Mouse (Mus musculus): ENCODE data around the gene Abhd15. TPM values are rescaled to one million over a fixed set of nuclear protein-coding genes. Genes with fewer than 3 reads are reported as not detected.

The Abhd15 gene
- total RNA-seq (2022), result 1 to 10 TPM; 1.7 to 3.2 (median 2.2) TPM

DNA sequence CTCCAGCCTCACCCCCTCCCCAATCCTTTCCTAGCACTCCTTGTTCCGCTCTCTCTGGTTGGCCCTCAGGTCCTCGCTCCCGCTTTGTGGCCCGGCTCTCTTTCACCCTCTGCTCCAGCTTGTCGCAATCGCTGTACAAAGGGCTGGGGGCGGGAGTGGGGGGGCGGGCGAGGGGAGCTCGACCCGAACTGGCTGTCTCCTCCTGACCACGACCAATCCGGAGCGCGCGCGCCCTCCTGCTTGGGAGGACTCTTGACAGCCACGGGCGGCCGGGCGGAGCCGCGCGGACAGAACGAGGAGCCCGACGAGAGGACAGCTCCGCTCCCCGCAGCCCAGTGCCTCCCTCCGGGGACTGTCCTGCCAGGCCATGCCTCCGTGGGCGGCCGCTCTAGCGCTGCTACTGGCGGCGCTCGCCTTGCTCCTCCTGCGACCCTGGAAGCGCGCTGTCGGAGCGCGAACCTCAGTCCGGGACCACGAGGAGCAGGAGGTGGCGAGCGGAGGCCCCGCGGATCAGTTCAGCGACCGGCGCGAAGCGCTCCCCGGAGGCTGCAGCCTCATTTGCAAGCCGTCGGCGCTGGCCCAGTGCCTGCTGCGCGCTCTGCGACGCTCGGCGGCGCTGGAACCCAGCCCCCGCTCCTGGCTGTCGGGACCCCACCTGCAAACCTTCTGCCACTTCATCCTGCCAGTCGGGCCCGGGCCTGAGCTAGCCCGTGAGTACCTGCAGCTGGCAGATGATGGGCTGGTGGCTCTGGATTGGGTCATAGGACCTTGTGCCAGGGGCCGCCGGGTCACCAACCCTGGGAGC lies at the start of gene Abhd15:
Abhd15 (plus strand) TSS at position 290 of the 805 bp plus-strand sequence.
- DNase-seq (ENCODE audit: low spot score), result peak; percentile 69

DNA sequence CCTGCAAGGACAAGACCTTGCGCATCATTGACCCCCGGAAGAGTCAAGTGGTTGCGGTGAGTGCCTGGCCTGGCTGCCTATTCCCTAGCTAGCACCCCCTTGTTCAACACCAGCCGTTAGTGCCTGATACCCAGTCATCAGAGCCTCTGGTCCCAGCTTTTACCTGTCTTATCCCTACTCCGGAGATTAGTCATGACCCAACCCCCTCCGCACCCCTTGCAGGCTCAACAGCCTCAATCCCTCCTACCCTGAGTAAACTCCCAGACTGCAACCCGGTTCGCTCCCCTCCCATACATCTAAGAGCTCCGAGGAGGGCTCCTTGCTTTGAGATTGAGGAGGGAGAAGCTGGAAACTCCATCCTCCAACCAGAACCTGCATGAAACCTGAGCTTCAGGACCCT lies 48.4 kb upstream of the Abhd15 start:
- DNase-seq (ENCODE audit: low spot score), result no peak

DNA sequence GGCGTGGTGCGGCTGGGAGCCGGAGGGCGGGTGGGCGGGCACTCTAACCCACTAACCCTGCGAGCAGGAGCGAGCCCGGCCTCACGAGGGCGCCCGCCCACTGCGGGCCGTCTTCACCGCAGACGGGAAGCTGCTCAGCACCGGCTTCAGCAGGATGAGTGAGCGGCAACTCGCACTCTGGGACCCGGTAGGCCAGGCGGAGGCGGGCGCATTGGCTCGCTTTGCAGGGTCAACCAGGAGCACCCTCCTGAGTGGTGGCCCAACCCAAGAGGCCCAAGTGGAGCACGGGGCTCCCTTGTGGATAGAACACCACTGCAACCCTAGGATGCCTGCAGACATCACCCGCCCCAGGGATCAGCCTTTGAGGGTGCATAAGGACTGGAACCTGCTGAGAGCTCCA lies 47.8 kb upstream of the Abhd15 start:
- no peak for DNase-seq (ENCODE audit: low spot score)

DNA sequence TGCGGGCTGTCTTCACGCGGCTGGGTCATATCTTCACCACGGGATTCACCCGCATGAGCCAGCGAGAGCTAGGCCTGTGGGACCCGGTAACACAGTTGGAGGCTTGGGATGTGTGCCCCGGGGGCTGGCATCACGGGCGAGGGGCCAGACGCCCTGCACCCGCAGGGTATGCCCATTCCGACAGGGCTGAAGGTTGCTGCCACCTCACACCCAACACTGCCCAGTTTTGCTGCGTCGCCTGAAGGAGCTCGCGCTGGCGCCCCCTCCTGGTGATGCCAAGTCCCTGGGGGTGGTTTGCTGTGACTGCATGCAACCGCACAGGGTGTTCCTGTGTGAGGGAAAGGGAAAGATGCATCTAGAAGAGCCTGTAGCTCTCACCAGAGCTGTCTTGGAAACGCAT lies 47.1 kb upstream of the Abhd15 start:
- DNase-seq (ENCODE audit: low spot score), result no peak

DNA sequence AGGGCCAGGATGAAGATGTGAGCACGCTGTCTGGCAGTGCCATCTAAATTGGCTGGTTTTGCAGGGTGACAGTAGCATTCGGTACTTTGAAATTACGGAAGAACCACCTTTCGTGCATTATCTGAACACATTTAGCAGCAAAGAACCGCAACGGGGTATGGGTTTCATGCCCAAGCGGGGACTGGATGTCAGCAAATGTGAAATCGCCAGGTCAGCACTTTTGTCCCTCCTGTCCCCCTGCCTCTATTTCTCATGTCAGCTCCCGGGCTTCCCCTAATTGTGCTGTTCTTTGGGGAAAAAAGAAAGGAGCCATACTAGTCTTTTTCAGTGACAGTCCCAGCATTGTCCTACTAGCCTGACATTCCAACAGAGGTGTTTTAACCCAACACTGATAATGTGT lies 46.5 kb upstream of the Abhd15 start:
- no peak for DNase-seq (ENCODE audit: low spot score)

DNA sequence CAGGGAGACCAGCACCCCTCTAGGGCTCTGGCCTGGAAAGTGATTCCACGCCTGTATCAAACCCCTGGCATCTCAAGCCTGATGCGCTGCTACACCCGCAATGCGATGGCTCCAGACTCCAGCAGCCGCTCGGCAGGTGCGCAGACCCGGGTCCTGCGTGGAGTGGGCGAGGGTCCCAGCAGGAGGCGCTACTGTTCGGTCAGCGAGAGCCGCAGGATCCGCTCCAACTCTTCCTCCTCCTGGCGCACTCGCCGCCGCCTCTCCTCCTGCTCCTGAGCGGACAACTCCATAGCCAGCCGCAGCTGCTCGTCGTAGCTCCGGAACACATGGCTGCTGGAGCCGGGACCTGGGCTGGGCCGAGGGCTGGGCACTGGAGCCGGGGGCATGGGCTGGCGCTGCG lies 43.5 kb upstream of the Abhd15 start:
- DNase-seq (ENCODE audit: low spot score), result no peak

DNA sequence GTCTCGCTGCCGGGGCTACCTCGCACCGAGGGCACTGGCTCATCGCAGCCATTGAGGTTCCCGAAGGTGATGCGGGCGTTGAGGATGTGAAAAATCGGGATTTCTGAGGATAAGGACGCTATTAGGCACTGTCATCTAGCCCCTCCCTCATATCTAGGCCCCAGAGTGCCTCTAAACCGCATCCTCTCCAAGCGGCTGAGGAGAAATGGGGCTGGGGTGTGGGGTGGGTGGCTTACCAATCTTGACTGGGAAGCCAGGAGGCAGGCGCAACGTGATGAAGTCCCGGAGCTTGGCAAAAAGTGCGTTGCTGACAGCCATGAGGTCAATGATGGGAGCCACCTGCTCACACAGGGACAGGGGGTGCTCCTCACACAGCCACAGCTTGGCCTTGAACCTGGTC lies 42.1 kb upstream of the Abhd15 start:
- no peak for DNase-seq (ENCODE audit: low spot score)

DNA sequence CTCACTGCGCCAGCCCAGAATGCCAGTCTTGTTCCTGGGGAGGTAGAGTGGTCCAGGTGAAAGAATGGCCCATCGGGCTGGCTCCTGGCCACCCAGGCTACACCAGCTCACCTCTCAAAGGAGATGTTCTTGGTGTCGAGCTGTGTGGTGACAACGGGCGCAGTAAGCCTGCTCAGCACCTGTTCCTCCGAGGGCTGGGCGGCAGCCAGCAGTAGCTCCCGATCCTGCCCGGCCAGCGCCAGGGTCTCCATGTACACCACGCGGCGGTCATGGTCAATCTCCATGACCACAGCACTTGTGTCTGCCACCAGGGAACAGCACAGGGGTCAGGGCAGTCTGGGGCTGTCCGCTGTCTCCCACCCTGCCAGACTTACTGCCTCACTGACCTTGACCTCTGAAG lies 38.7 kb upstream of the Abhd15 start:
- DNase-seq (ENCODE audit: low spot score), result no peak

DNA sequence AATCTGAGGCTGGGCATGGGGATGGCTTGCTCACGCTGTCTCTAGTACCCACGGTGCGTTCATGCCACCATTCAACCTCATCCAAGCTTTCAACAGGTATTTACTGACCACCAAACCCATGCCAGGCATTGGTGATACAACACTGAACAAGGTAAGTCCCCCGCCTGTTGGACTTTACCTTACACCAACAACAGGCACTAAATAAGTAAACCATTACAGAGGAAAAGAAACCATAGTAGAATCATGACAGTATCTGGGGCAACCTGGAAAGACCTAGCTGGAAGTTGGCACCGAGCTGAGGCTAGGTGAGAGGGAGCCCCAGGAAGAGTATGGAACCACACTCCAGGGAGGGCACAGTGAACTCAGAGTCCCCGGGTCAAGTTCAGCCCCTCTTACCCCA lies 38.0 kb upstream of the Abhd15 start:
- no peak for DNase-seq (ENCODE audit: low spot score)

DNA sequence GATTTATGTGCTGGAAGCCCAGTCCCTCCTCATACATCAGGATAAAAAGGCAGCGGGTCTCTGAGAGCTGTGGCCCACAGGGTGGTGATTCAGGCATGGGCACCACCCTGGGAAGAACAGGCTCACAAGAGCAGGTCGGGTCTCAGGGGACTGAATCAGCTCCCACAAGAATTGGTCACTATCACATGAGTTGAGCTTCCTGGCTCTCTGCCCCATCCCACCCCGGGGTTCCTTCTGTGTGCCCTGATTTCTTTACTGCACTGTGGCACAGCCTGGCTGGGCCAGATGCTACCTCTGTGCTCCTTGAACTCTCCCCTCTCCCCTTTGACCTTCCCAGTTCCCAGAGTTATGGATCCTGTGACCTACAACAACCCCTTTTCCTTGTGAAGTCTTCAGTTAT lies 31.9 kb upstream of the Abhd15 start:
- DNase-seq (ENCODE audit: low spot score), result no peak

DNA sequence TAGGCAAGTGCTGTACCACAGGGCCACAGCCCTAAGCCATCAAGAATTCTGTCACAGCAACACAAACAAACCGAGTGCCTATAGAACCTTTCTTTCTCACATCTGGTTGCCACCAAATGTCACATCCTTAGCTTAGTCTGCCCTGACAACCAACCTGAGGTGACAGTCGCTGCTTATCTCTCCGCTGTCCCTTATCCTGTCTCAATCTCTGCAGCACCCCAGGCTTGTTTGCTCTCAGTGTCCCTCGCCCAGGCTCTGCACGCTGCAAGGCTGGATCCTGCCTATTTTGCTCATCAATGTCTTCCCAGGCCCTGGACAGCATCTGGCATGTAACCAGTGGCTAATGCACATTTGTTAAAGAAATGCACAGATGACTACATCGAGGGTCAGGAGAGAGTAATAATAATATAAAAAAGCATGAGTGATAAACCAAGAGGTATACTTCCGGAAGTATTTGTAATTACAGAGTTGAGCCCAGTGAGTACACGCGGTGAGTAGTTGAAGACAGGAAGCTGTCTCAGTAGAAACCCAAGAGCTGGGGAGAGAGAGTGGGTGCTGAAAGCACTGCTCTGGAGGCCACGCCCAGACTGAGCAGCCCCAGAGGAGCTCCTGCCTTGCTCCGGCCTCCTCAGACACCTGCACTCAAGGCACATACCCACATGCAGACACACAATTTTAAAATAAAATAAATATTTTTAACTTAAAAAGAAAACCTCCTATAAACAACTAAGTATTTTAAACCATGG lies 31.2 kb upstream of the Abhd15 start:
- no peak for DNase-seq (ENCODE audit: low spot score)

DNA sequence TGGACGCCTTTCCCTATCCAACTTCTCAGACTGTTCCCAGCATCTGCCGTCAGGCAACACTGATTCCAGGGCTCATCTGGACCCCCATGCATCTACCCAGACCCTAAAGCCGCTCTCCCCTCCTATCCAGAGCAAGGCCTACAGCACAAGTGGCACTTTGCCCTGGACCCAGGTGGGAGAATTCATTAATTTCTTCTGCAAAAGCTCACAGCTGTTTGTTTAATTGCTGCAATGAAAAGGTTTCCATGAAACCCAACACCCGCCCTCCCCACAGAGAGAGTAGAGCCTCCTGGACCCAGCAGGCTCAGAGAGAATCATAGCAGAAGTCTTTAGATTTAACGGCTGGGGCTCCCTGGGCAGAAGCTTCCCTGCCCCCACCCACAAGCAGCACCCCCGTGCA lies 29.7 kb upstream of the Abhd15 start:
- no peak for DNase-seq (ENCODE audit: low spot score)

DNA sequence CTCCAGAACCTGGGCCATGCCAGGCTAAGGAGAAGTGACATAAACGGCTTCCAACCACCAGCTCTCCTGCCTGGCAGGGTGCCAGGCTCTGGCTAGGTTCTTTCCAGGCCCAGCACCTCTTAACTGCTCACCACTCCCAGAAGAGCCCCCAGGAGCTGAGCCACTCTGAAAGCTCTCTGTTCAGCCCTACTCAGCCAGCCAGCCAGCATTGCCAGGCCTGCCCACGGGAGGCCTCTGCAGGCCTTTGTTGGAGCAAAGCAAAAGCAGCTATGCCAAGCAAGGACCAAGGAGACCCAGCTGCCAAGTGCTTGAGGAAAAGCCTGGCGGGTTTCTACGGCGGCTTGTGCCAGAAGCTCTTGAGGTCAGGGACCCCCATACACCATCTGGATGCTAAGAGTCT lies 28.1 kb upstream of the Abhd15 start:
- no peak for DNase-seq (ENCODE audit: low spot score)

DNA sequence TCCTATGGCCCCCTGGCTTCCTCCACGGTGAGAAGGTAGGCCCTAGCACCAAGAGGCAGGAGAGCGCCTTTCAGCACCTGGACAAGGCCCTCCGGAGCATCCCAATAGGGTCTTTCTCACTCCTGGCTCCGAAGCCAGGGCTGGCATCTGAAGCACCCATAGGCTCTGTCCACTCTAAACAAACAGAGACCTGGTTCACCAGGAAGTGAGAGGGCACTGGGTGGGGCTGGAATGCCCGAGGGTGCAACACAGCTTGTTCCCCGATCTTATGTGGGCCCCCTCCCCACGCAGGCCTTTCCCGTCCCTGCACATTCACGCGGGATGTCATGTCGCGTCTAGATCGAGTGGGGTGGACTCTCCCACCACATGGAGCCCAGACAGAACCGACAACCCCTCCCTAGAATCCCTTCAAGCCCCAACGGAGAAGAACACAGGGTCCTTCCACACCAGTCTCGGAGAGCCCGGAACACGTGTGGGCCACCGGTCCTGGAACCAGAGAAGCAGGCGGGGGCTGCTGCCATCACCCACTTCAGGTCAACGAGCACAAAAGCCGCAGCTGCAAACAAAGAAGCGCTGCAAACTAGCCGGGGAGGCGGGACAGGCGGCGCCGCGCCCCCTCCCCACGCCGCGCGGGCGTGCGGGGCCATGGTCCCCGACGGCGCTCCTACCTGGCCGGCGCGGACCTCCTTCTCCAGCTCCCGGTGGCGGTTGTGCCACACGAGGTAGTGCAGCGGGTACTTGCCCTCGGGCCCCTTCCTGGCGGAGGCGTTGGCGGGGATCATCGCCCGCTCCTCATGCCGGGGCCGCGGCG lies 25.9 kb upstream of the Abhd15 start:
- DNase-seq (ENCODE audit: low spot score), result no peak

DNA sequence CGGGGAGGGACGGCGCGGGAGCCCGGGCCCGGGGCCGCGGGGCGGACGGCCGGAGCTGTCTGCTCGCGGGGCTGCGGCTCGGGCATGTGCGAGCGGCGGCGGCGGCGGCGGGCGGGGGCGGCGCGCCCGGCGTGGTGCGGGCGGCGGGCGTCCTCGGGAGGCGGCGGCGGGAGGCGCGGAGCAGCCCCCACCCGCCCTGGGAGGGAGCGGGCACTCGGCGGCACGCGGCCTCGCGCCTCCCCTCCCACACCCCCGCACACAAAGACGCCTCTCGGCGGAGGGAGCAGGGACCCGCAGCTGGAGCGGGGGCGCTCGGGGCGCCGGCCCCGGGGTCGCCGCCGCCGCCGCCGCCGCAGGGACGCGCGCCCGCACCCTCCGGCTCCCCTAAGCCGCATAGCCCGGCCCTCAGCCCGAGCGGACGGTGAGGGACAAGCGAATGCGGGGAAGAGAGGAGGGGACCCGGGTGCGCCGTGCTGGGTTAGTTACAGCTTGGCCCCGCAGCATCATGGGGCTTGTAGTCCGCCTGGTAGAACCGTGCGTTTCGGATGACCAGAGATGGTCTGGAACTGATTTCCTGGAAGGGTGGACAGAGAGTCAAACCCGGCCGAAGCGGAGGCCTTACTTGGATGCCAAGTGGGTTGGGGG lies 25.2 kb upstream of the Abhd15 start, which contains the start of gene Ankrd13b:
Ankrd13b (minus strand) TSS at position 88 of the 645 bp plus-strand sequence.
- no peak for DNase-seq (ENCODE audit: low spot score)

DNA sequence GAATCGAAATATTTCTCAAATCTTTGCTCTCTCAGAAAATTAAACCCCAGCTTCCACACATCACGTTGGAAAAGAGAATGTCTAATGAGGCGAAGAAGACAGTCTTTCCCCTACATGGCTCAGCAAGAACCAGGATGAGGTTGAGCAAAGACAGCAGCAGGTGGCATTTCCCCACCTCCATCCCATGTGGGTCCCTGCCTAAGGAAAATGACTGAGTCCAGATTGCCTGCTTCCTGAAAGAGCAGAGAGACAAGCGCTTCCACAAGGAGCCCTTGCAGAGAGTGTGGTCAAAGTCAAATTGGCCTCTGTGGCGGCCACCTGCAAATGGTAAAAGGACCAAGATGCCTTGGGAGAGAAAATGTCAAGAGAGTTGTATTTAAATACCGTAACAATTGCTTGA lies 24.5 kb upstream of the Abhd15 start:
- no peak for DNase-seq (ENCODE audit: low spot score)

DNA sequence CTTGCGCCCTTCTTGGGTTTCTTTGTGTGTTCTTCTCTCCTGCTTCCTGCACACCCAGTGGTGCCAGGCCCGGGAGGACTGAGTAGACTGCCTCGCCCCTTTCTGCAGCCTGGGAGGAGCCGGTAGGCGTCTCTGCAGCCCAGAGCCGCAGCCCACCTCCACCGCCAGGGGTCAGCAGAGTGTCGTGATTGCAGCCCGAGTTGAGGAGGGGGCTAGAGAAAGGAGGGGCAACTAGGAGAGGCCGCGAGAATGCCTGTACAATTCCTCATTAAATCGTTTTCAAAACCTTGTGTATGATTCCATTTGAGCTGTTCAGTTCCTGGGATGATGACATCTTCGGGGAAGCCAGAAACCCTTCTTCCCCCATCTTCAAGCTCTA lies 23.8 kb upstream of the Abhd15 start:
- peak; percentile 89 for DNase-seq (ENCODE audit: low spot score)

DNA sequence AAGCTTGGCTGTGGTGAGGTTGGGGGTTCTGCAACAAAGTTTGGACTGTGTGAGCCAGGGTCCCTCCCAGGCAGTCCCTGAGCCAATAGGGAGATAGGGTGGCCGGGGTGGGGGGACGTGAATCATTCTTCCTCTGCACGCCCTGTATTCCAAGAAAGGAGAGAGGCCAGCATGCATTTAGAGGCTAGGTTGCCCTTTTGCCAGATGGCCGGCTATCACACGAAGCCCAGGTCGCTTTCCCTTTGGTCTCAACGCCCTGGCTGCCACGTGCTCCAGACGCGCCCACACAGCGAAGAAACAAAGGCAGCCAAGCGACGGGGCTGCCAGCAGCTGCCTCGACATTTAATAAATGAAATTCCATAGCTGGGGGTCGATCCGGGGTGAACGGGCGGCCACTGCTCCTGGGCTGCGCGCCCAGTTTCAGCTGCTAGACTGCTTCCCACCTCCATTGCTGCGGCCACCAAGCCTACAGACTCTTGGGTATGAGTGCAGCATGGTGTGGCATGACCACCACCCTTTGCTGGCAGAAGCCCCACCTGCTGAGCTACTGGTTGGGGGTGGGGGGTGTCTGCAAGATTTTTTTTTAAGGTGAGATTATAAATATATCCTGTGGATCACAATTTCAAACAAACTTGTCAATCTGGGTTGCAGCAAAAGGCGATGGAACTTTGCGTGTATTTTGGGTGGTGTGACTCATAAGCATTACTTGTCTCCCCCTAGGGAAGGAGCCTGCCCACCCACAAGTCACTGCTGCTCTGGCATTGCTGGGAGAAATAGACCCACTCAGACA lies 23.2 kb upstream of the Abhd15 start:
- peak; percentile 74 for DNase-seq (ENCODE audit: low spot score)

DNA sequence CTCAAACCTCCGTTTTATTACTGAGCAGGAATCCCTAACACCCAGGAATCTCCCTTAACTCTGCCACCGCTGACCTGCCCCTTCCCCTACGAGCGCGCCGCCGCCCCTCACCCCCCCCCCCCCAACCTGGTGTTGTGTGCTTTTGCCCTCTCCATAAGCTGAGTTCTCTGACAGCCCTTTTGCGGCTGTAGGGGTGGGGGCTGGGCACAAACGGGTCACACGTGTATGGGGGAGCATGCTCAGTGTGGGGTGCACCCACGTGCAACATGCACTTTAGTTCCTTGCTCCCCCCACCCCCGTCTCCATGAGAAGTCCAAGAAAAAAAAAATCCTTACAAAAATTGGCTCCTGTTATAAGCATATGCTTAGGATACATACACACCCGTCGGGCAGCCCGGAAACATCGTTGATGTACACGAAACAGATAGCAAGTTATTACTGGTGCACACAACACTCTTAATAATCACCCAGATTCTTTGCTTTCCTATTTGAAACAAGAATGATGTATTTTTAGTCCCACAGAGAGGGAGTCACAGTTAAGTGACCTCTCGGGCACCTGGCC lies 22.5 kb upstream of the Abhd15 start:
- no peak for DNase-seq (ENCODE audit: low spot score)

DNA sequence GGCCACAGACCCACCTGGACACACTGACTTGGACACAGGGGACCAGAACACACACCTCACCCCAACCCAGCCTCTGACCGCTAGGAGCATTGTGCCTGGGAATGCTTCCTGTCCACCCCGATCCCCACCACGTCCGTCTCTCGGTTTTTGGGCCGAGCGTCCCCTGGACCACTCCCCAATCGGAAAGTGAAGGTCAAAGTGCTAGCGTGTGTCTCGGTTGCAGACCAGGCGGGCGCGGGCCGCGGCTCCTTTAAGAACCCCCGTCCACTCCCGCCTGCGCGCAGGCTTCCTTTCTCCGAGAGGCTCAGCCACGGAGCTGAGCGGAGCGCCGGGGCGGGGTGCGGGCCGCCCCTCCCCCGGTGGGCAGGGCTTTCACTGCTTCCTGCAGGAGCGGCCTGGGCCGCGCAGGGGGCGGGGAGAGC lies 22.0 kb upstream of the Abhd15 start:
- DNase-seq (ENCODE audit: low spot score), result peak; percentile 91
